Mouse (Mus musculus) embryonic facial prominence, embryonic 13.5 days (tissue): ENCODE results near the gene Mgl2. TPM values are rescaled to one million over a fixed set of nuclear protein-coding genes. Genes with fewer than 3 reads are reported as not detected.

Experiments used
- ATAC-seq: fragments of 200-750 bp; cut with Nextera tagmentation; 2 replicates; pipeline ENCODE4 v1.8.0; 2017; ENCODE audit warnings: low read depth; ENCODE audit not compliant: insufficient number of reproducible peaks, insufficient read depth, low FRiP score, low TSS enrichment
- H3K27ac ChIP-seq: fragments of 300-500 bp; sonication (generic); 2 replicates; pipeline ENCODE4 v1.5.1; 2015; ENCODE audit warnings: moderate library complexity, mild to moderate bottlenecking, inconsistent platforms
- H3K27me3 ChIP-seq: fragments of 300-500 bp; sonication (generic); 2 replicates; pipeline ENCODE4 v1.6.1; 2015; ENCODE audit warnings: mild to moderate bottlenecking, inconsistent platforms
- H3K36me3 ChIP-seq: fragments of 300-500 bp; sonication (generic); 2 replicates; pipeline ENCODE4 v1.6.1; 2015; ENCODE audit warnings: mild to moderate bottlenecking, inconsistent platforms
- H3K4me1 ChIP-seq: fragments of 300-500 bp; sonication (generic); 2 replicates; pipeline ENCODE4 v1.6.1; 2015; ENCODE audit warnings: inconsistent platforms
- H3K4me2 ChIP-seq: fragments of 300-500 bp; sonication (generic); 2 replicates; pipeline ENCODE4 v1.6.1; 2015; ENCODE audit warnings: moderate library complexity, mild to moderate bottlenecking, inconsistent platforms
- H3K4me3 ChIP-seq: fragments of 300-500 bp; sonication (generic); 2 replicates; pipeline ENCODE4 v1.5.1; 2015; ENCODE audit warnings: mild to moderate bottlenecking, inconsistent platforms
- H3K9ac ChIP-seq: fragments of 300-500 bp; sonication (generic); 2 replicates; pipeline ENCODE4 v1.6.1; 2015; ENCODE audit warnings: mild to moderate bottlenecking, inconsistent platforms
- H3K9me3 ChIP-seq: fragments of 300-500 bp; sonication (generic); 2 replicates; pipeline ENCODE4 v1.6.1; 2016; ENCODE audit warnings: inconsistent platforms
- WGBS: fragments of 180-500 bp; shearing (Covaris S2); methylation state at CpG from one replicate; pipeline ENCODE4 v1.1.7; 2015; ENCODE audit warnings: mixed read lengths; 5-methylcytosine and 5-hydroxymethylcytosine counted together
- polyA plus RNA-seq: library from polyadenylated mRNA; unstranded; fragments of >200 nt; fragmentation: Nextera tagmentation; extraction: Ambion mirVana; gene quantifications from 2 replicates; pipeline ENCODE4 v1.2.1, GENCODE M21; 2015

The Mgl2 gene
- polyA plus RNA-seq, 1 experiment from 2014 or later: 0.25 TPM

GRCm38 (mm10) chr11:70171847-70172246 lies 41.7 kb downstream of the Mgl2 start:
- Histone ChIP-seq H3K36me3 (no peaks in the 10 kb centered on the region), H3K4me2 (no peak overlapping the region), H3K27ac (no peak overlapping the region), H3K4me1 (no peaks in the 10 kb centered on the region), H3K27me3 (no peaks in the 10 kb centered on the region), H3K9ac (no peak overlapping the region), H3K4me3 (no peak overlapping the region), H3K9me3 (no peaks in the 10 kb centered on the region)
- WGBS: 43% methylated on average over 3 of the region's 3 CpGs
- no peak for ATAC-seq

DNA sequence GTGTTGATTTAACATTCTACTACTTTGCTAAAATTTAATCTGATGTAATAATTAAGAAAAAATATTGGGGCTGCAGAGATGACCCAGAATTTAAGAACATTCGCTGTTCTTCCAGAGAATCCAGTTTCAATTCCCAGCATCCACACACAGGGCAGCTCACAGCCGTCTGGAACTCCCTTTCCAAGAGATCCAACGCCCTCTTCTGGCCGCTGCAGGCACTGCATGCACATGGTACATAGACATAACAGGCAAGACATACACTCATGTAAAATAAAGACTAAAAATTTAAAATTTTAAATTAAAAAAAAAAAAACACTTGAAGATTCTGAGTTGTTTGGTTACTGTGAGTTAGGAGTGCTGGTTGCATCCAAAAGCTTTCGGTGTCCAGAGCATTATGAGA lies 42.2 kb downstream of the Mgl2 start:
- Histone ChIP-seq H3K4me2 (no peak overlapping the region), H3K4me3 (no peak overlapping the region), H3K9ac (no peak overlapping the region), H3K27me3 (no peaks in the 10 kb centered on the region), H3K36me3 (no peaks in the 10 kb centered on the region), H3K27ac (no peak overlapping the region), H3K4me1 (no peaks in the 10 kb centered on the region), H3K9me3 (no peaks in the 10 kb centered on the region)
- 52% methylated on average over 5 of the region's 5 CpGs for WGBS
- ATAC-seq: no peak

DNA sequence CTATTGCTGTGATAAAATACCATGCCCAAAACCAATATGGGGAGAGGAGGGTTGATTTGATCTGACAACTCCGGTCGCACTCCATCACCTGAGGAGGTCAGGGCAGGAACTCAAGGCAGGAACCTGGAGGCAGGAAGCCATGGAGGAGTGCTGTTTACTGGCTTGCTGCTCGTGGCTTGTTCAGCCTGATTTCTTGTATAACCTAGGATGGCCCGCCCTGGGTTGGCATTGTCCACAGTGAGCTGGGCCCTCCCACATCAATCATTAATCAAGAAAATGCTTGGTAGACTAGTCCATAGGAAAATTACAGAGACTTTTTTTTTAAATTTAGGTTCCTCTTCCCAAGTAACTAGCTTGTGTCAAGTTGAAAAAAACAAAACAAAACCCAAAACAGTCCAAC lies 44.4 kb downstream of the Mgl2 start:
- no peak overlapping the region for H3K4me2 ChIP-seq
- H3K4me3 ChIP-seq: no peak overlapping the region
- no peaks in the 10 kb centered on the region for H3K9me3 ChIP-seq
- no peak overlapping the region for H3K9ac ChIP-seq
- no peak for ATAC-seq
- no peaks in the 10 kb centered on the region for H3K36me3 ChIP-seq
- H3K27ac ChIP-seq: no peak overlapping the region
- no peaks in the 10 kb centered on the region for H3K4me1 ChIP-seq
- H3K27me3 ChIP-seq: no peaks in the 10 kb centered on the region
- 75% methylated on average over 4 of the region's 4 CpGs for WGBS

GRCm38 (mm10) chr11:70177647-70178046 lies 47.5 kb downstream of the Mgl2 start:
- no peaks in the 10 kb centered on the region for H3K36me3 ChIP-seq
- H3K9ac ChIP-seq: no peak overlapping the region
- no peak overlapping the region for H3K4me2 ChIP-seq
- ATAC-seq: no peak
- WGBS: 68% methylated on average over 8 of the region's 8 CpGs
- no peak overlapping the region for H3K4me3 ChIP-seq
- H3K27me3 ChIP-seq: no peaks in the 10 kb centered on the region
- H3K4me1 ChIP-seq: no peaks in the 10 kb centered on the region
- H3K27ac ChIP-seq: no peak overlapping the region
- no peaks in the 10 kb centered on the region for H3K9me3 ChIP-seq

DNA sequence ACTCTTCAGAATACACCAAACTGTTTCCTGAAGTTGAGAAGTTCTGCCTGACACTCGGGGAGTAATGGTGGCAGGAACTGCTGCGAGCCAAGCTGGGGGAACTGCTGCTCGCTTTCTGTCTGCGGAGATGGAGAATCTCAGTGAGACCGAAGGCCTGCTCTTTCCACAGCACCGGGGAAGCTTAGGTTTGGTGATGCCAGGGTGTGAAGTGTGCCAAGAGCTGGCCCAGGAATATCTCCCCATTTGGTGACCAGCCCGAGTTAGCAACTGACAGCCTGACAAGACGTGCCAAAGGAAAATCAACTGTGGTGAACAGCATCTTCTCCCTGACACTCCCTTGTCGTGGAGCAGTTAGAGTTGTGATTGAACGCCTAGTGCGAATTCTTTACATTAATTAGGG lies 48.2 kb downstream of the Mgl2 start:
- Histone ChIP-seq H3K4me1 (no peaks in the 10 kb centered on the region), H3K9me3 (no peaks in the 10 kb centered on the region), H3K9ac (no peak overlapping the region), H3K4me3 (no peak overlapping the region), H3K36me3 (no peaks in the 10 kb centered on the region), H3K4me2 (no peak overlapping the region), H3K27me3 (no peaks in the 10 kb centered on the region), H3K27ac (no peak overlapping the region)
- ATAC-seq: no peak
- 85% methylated on average over 11 of the region's 11 CpGs for WGBS

DNA sequence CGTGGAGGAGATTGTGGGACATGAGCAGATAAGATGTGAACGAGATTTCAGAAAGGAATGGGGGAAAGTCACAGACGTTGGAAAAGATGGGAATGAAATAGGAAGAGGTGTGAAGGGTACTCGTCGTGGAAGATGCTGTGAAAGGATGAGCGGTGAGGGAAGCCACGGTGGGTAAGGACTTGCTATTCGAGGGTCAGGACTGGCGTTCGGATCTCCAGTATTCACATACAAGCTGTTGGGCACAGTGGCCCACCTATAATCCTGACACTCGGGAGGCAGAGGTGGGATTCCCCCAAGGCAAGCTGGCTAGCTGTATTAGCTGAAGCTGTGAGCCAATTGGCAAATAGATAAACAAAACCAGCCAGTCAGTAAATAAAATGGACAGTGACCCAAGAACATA lies 48.6 kb downstream of the Mgl2 start:
- Histone ChIP-seq H3K4me3 (no peak overlapping the region), H3K4me2 (no peak overlapping the region), H3K27me3 (no peaks in the 10 kb centered on the region), H3K9me3 (no peaks in the 10 kb centered on the region), H3K4me1 (no peaks in the 10 kb centered on the region), H3K9ac (no peak overlapping the region), H3K27ac (no peak overlapping the region), H3K36me3 (no peaks in the 10 kb centered on the region)
- ATAC-seq: no peak
- WGBS: 83% methylated on average over 11 of the region's 11 CpGs

DNA sequence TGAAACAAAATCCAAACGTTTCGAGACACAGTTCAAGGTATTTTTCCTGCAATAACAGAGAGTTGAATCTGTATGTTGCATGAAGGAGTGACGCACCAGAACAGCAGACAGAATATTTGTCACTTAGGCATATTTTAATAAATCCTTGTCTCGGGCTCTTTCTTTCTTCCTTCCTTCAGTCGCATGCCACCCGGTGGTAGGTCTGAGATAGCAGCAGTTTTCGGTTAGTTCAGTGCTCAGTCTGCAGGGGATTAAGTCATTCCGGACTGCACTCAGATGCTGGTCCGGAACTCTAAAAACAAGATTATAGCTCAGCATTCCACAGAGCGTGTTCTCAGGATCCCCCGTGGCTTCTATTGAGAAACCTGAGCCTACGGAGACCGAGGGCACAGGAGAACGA lies 49.3 kb downstream of the Mgl2 start:
- H3K27me3 ChIP-seq: no peaks in the 10 kb centered on the region
- no peak for ATAC-seq
- no peak overlapping the region for H3K4me3 ChIP-seq
- H3K27ac ChIP-seq: no peak overlapping the region
- no peak overlapping the region for H3K9ac ChIP-seq
- no peaks in the 10 kb centered on the region for H3K4me1 ChIP-seq
- H3K9me3 ChIP-seq: no peaks in the 10 kb centered on the region
- no peaks in the 10 kb centered on the region for H3K36me3 ChIP-seq
- WGBS: 27% methylated on average over 14 of the region's 14 CpGs
- H3K4me2 ChIP-seq: peak overlapping the region; percentile 33; the same call in 1 of the 2 replicates

GRCm38 (mm10) chr11:70180496-70180895 lies 50.4 kb downstream of the Mgl2 start:
- ATAC-seq: no peak
- 87% methylated on average over 4 of the region's 4 CpGs for WGBS
- Histone ChIP-seq H3K9me3 (no peaks in the 10 kb centered on the region), H3K4me2 (no peak overlapping the region), H3K4me1 (no peaks in the 10 kb centered on the region), H3K36me3 (no peaks in the 10 kb centered on the region), H3K27ac (no peak overlapping the region), H3K4me3 (no peak overlapping the region), H3K27me3 (no peaks in the 10 kb centered on the region), H3K9ac (no peak overlapping the region)

GRCm38 (mm10) chr11:70185120-70185519 lies 55.0 kb downstream of the Mgl2 start:
- WGBS: 65% methylated on average over 7 of the region's 7 CpGs
- H3K9ac ChIP-seq: no peak overlapping the region
- no peaks in the 10 kb centered on the region for H3K36me3 ChIP-seq
- ATAC-seq: no peak
- no peaks in the 10 kb centered on the region for H3K27me3 ChIP-seq
- H3K4me1 ChIP-seq: no peaks in the 10 kb centered on the region
- H3K27ac ChIP-seq: no peak overlapping the region
- H3K4me2 ChIP-seq: no peak overlapping the region
- no peak overlapping the region for H3K4me3 ChIP-seq
- H3K9me3 ChIP-seq: no peaks in the 10 kb centered on the region

Other genes with a start within 250 kb of the Mgl2 start
- 3.8 and 4.4 TPM in 2 replicates for gene Kctd11, start 248.9 kb upstream of the Mgl2 start, polyA plus RNA-seq
- 0.74 and 1.6 TPM in 2 replicates for gene Acap1, start 234.8 kb upstream of the Mgl2 start, polyA plus RNA-seq
- gene 2810408A11Rik, start 229.3 kb upstream of the Mgl2 start, polyA plus RNA-seq: 14.8 and 15.6 TPM in 2 replicates
- gene Neurl4, start 229.3 kb upstream of the Mgl2 start, polyA plus RNA-seq: 12.3 and 12.6 TPM in 2 replicates
- gene Gps2, start 216.4 kb upstream of the Mgl2 start, polyA plus RNA-seq: 79.5 and 85.5 TPM in 2 replicates
- gene Eif5a, start 208.4 kb upstream of the Mgl2 start, polyA plus RNA-seq: 1,558 and 1,689 TPM in 2 replicates
- 7.5 and 10.2 TPM in 2 replicates for gene Ybx2, start 194.5 kb upstream of the Mgl2 start, polyA plus RNA-seq
- gene Slc2a4, start 182.1 kb upstream of the Mgl2 start, polyA plus RNA-seq: 33.3 and 33.5 TPM in 2 replicates
- 30.3 and 34.9 TPM in 2 replicates for gene Cldn7, start 165.6 kb upstream of the Mgl2 start, polyA plus RNA-seq
- 30.0 and 30.9 TPM in 2 replicates for gene Ctdnep1, start 149.2 kb upstream of the Mgl2 start, polyA plus RNA-seq
- gene Elp5, start 147.8 kb upstream of the Mgl2 start, polyA plus RNA-seq: 125 and 127 TPM in 2 replicates
- gene Gabarap, start 139.2 kb upstream of the Mgl2 start, polyA plus RNA-seq: 511 and 542 TPM in 2 replicates
- gene Phf23, start 134.6 kb upstream of the Mgl2 start, polyA plus RNA-seq: 87.8 and 93.3 TPM in 2 replicates
- gene Dvl2, start 129.7 kb upstream of the Mgl2 start, polyA plus RNA-seq: 55.0 and 56.8 TPM in 2 replicates
- 78.2 and 82.3 TPM in 2 replicates for gene Acadvl, start 114.9 kb upstream of the Mgl2 start, polyA plus RNA-seq
- 13.1 and 13.5 TPM in 2 replicates for gene Dlg4, start 113.4 kb upstream of the Mgl2 start, polyA plus RNA-seq
- 0.24 and 0.47 TPM in 2 replicates for gene Asgr1, start 76.2 kb upstream of the Mgl2 start, polyA plus RNA-seq
- gene Asgr2, start 37.7 kb upstream of the Mgl2 start, polyA plus RNA-seq: not detected in 2 replicates
- 1.3 TPM in 2 replicates for gene Clec10a, start 25.9 kb downstream of the Mgl2 start, polyA plus RNA-seq
- 1.9 and 3.5 TPM in 2 replicates for gene Slc16a11, start 82.4 kb downstream of the Mgl2 start, polyA plus RNA-seq
- 9.8 and 13.0 TPM in 2 replicates for gene Slc16a13, start 90.7 kb downstream of the Mgl2 start, polyA plus RNA-seq
- gene Bcl6b, start 99.5 kb downstream of the Mgl2 start, polyA plus RNA-seq: 11.1 and 11.3 TPM in 2 replicates
- gene 0610010K14Rik, start 107.6 kb downstream of the Mgl2 start, polyA plus RNA-seq: 188 and 200 TPM in 2 replicates
- 11.7 and 13.9 TPM in 2 replicates for gene Gm21988, start 109.5 kb downstream of the Mgl2 start, polyA plus RNA-seq
- gene Rnasek, start 109.5 kb downstream of the Mgl2 start, polyA plus RNA-seq: 168 and 170 TPM in 2 replicates
- gene Alox12, start 125.0 kb downstream of the Mgl2 start, polyA plus RNA-seq: 6.7 and 7.6 TPM in 2 replicates
- gene Alox12e, start 192.3 kb downstream of the Mgl2 start, polyA plus RNA-seq: 0.32 and 0.67 TPM in 2 replicates
- 0.87 and 1.3 TPM in 2 replicates for gene Alox15, start 221.7 kb downstream of the Mgl2 start, polyA plus RNA-seq